Mouse (Mus musculus) urinary bladder, postnatal 25 days (tissue): ENCODE data around the gene Tjp1.

Source experiments
- DNase-seq: peaks from one replicate; pipeline ENCODE4 v3.0.0; 2022; ENCODE audit warnings: low spot score

Tjp1 gene

DNA sequence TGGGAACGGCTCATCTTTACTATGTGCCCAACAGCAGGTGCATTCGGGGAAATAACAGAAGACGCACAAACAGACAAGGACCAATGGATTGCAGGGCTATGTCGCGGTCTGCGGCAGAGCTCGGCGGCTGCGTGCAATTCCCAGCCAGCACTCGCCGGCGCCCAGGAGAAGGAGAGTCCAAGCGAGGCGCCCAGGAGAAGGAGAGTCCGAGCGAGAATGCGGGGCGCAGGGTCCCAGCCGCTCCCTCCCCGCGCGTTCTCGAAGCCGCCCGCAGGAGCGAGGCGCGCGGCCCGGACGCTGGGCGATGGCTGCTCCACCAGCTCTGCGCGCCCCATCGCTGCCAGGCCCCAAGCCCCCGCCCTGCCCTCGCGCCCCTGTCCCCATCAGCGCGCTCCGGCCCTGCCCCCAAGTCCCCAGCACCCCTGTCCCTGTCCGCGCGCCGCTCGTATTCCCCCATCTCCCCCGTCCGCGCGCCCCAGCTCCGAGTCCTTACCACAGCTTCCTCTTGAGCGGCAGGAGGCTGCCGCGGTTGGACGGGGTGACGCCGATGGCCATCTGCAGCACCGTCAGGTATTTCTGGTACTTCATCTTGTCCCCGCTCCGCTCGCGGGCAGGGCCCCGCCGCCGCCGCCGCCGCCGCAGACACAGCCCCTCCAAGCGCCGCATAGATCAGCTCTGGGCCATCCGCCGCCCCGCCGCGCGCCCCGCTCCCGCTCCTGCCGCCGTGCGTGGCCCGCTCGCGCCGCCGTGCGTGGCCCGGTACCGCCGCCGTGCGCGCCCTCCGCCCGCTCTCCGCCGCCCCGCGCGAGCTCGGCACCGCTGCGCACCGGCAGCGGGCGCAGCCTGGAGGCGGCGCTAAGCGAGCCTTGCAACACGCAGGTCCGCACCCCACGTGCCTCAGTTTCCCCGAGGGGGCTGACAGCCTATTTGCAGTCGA lies at the start of gene Tjp1:
Tjp1 (minus strand) TSS at position 711 of the 937 bp plus-strand sequence.
- DNase-seq, result no peak

GRCm38 (mm10) chr7:65577118-65577517 lies 49.5 kb upstream of the Tjp1 start:
- no peak for DNase-seq

- DNase-seq, result no peak
Observed at GRCm38 (mm10) chr7:65572731-65573130, 45.1 kb upstream of the Tjp1 start.

DNA sequence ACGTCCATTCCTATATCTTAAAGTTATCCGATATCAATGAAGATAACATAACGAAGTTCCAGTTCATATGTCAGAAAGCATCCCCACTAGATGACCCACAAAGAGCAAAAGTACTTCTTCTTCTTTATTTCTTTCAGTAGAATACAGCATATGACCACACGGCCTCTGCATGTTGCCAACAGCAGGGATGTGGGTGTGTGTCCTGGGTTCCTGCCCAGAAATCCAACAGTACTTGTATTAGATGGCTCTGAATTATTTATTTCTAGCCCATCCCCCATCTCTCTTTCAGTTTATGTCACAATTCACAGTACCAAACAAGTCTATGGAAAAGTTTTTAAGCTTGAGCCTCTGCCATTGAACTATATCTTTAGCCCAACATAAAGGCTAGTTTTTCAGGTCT lies 43.1 kb upstream of the Tjp1 start:
- DNase-seq, result no peak

DNA sequence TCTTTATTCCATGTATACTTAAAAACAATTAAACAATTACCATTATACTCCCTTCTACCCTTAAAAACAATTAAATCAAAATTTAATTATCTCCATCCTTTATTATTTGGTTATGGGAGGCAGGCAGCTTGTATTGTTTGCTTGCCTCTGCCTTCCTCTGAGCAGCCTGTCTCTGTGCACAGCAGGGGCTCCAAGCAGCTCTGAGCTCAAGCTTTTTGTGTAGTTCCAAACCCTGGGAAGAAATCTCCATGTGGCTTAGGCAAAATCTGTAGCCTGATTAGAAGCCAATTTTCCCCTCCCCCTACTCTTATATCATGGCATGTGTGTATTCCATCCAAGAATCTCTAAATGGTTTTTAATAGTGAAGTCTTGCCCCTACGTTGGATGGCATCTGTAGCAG lies 28.4 kb upstream of the Tjp1 start:
- no peak for DNase-seq

DNA sequence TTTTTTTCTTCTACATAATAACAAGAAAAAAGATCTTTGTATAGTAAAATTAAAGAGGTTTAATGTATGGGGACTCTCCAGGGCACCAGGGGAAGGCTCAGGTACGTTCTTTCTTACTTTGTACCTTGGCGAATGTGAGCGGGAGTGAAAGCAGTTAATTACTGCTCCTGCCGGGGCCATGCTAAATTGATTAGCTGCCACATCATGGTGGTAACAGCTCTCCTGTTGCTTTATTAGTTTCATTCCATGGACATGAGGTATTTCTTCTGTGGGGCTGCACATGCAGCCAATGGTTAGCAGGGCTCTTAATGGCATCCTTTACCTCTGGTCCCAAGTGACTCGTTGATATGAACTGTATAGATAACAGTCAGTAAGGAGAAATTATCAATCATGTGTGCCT lies 18.2 kb upstream of the Tjp1 start:
- DNase-seq, result no peak

- DNase-seq, result no peak
Observed at GRCm38 (mm10) chr7:65532689-65533088, 5.1 kb upstream of the Tjp1 start.

GRCm38 (mm10) chr7:65523116-65523515 lies 4.5 kb downstream of the Tjp1 start:
- DNase-seq, result no peak

- no peak for DNase-seq
Observed at GRCm38 (mm10) chr7:65522490-65522889, 5.1 kb downstream of the Tjp1 start.

DNA sequence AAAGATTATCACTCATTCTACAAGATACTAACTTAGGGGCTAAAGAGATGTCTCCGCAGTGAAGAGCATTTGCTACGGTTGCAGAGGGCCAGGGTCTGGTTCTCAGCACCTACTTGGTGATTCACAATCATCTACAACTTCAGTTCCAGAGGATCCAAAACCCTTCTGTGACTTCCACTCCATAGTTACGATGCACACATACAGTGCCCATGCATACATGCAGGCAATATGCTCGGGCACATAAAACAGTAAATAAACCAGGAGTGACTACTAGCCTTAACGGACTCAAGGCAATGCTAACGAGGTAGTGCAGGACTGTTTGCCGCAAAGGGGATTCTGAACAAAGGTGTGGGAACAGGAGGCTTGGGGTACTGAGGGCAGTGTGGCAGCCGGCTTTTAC lies 7.0 kb downstream of the Tjp1 start:
- no peak for DNase-seq

DNA sequence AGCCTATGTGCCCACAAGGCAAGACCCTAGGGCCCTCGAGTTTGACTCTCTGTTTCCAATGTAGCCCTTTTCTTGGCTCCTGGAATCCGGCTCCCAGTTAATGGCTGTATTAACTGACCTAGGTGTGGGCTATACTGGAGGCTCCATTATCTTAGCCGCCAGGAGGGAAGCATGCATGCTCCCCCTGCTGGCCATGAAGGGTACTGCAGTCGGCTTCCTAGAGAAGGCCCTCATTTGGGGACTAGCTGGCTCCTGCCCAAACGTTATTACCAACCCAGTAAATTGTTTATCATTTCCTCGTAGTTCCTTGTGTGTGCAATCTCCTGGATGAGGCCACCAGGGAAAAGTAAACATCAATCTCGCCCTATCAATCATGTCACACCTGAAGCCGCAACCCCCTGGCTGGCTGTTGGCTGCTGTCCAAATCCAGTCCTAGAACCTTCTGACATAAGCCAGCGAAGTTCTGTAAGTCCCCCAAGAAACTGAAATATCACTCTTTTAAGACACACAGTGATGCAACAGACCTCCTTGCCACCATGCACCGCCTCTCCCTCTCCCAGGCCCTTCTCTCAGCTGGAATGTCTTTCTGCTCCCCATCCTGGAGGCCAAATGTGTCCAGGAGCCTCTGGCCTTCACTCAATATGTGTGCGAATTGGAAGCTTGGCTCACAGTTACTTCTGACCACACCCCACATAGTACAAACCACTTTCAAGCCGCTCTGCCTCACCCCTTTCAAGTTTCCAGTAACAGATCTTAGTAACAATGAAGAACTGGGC lies 7.6 kb downstream of the Tjp1 start:
- DNase-seq, result peak; percentile 77

DNA sequence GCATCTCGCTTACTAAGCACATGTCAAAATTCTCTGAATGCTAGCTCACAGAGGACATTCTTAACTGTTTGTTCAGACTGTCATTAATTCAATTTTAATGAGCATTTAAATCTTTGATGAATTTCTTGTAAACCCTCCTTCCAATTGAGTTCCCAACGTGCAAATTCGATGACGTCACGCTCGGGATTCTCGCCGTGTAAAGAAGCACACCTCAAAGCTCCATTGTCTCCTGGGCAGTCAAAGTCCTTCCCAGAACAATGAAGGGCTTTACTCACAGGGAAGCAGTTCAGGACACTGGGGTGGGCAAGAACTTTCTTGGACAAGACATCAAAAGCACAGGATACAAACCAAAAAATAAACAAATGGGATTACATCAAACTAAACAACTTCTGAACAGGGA lies 10.7 kb downstream of the Tjp1 start:
- DNase-seq, result no peak

DNA sequence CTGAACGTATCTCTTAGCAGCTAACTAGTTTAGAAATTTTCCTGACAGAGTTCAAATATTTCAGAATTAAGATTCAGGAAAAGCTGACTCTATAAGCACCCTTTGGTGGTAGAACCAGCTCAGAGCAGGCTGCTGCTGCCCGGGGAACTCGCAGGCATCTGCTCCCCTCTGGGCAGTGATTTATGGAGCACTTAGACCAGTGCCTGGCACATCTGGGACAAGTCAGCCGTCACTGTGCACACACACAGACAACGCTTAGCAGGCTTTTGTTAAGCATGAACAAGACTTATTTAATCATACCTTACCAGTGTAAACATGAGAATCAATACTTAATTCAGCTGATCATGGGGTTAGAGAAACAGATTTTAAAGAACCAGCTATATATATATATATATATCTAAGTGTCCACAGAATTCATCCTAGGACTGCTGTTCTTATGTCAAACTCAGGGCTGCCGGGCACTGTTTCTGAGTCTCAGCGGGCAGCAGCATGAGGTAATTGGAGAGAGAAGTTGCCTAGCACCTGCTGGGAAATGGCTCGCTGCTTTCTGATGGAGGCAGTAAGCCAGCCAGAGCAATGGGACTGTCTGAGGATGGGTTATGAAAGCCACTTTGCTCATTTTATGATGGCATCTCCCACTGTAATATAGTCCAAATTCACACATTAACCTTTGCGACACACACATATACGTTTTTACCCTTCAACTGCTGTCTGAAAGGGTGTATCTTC lies 14.0 kb downstream of the Tjp1 start:
- no peak for DNase-seq

DNA sequence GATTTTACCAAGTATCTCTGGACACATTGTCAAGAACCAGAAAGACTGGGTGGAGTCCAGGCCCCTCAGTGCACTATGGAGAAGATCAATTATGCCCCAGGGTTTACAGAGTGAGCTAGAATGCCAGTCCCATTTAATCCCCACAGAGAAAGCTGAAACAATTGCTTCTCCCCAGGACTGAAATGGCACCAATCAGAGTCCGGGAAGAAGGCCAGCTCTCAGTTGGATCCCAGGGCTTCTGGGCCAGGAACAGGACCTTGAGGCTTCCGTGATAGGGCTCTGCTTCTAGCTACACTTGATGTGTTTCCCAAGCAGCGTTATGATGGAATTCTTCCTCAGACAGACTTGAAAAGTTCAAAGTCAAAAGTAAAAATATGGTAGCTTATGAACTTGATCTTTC lies 18.2 kb downstream of the Tjp1 start:
- DNase-seq, result no peak

DNA sequence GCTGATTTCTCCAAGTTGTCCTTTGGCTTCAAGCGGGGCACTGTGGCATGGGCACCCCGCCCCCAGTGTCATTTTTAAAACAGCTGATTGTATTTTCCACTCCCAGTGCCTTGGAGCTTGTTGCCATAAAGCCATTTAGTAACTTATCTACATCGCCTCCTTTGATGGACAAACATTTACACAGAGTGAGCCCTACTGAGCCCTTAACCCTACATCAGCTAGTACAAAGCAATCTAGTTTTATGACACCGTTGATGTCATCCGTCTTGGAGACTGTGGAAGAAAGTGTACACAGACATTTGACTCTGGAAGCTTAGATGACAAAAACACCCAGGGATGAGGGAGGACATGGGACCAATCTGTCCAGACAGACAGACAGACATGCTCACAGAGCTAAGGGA lies 20.2 kb downstream of the Tjp1 start:
- no peak for DNase-seq

DNA sequence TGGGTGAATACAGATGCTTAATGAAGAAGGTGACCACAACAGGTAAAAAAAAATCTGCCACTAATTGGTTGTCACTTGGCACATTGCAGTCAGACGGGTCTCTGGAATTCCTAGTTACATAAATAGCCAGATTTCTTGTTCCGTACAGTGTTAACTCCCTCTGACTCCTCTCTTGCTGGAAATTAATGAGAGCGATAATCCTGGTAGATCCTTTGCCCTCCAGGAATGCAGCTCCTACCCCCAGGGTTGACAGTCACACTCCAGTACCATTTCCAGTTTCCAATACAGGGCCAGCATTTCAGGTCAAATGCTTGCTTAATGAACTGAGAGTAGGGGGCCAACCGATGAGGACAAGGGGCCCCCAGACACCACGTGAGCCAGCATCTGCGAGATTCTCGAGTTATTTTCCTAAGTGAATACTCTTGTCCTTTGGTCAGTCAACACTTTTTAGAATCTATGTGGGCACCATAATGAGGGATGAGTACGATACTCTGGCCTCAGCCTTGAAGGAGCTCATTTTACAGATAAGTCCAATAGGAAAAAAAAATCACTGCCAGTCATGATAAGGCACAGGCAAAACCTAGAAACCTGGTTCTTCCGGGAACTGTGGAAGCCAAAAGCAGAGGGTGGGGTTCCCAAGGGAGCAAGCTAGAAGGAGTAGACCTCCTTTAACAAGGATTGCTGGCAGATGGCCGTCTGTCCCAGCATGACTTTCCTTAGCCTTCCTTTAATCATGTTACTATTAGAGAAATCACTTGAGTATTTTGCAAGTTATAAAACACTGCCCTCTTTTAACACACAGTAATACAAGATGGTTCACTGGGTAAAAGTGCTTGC lies 24.9 kb downstream of the Tjp1 start:
- no peak for DNase-seq

DNA sequence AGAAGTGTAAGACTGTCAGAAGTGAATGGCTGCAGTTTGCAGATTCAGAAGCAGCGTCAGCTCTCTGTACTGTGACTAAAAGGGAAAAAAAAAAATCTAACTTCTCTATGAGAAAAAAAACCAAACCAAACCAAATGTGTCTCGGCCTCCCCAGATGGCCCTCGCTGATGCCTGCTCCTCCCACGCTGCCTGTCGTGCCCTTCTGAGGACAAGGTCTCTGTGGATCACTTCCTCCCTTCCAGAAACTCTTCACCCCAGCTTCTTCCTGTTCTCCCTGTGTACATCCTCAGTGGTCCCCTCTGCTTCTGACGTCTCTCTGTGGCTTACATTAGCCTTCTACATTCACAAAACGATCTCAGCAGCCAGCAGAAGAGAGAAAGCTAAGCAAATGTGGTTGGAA lies 26.8 kb downstream of the Tjp1 start:
- no peak for DNase-seq

DNA sequence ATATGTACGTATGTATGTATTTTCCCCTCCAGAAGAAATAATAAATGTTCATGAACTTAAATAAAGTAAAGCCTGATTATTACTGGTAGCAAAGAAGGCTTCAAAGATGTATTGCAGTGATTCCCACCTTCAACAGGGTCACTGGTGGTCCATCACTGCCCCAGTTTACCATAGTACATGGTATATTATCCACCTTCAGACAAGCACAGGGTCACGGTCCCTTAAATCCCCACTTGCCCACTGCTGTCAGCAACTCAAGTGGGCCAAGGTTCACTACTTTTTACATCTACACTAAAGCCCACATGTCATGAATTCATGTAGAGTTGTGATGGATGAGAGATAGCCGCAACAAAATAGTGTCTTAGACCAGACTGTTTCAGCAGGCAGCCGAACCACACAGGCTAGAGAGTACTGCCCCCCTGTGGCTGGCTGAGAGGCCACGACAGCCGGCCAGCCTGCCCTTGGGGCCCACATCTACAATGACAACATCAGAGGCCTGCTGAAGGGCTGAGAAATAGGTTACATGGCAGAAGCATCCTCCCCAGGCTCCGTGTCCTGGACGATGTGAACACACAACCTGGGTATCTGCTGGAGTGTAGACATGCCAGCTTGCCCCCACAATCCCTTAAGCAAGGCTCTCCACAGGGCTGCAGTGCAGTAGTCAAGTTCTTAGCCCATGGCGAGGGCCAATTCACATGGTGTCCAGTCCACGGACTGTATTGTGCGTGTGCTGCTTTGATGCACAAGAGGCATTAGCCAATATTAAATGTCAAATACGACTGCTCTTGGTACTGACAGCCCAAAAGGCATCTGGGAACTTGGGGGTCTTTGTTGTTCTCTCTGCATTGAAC lies 29.6 kb downstream of the Tjp1 start:
- peak; percentile 82 for DNase-seq

GRCm38 (mm10) chr7:65490526-65490925 lies 37.1 kb downstream of the Tjp1 start:
- no peak for DNase-seq

DNA sequence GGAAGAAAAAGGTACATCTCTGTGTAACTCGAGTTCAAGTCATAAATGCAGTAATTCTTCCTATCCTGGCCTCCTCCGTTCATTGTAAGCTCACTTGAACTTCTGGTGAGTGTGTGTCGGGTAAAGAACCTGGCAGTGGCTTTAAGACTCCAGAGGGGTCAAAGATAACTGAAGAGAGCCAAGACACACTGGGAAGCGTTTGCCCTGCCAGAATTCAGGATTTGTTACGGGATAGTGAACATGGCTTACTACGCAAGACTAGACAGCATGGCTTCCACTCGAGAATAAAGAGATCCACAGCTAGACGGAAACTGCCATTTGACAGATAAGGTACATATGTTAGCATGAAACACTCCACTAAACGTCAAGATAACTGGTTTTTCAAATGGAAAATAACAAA lies 37.8 kb downstream of the Tjp1 start:
- DNase-seq, result no peak

GRCm38 (mm10) chr7:65489195-65489594 lies 38.4 kb downstream of the Tjp1 start:
- no peak for DNase-seq
